Mouse (Mus musculus): ENCODE results near the gene Pcgf2.

Pcgf2 gene

GRCm38 (mm10) chr11:97695712-97696401 lies 4.4 kb downstream of the Pcgf2 start:
- no peak for DNase-seq (ENCODE audit: low spot score)

GRCm38 (mm10) chr11:97694921-97695711 lies 5.2 kb downstream of the Pcgf2 start:
- DNase-seq (ENCODE audit: low spot score), result no peak

- DNase-seq (ENCODE audit: low spot score), result no peak
Observed at GRCm38 (mm10) chr11:97694435-97694834, 5.9 kb downstream of the Pcgf2 start.

- DNase-seq (ENCODE audit: low spot score), result peak; percentile 58
Observed at GRCm38 (mm10) chr11:97689861-97690260, 10.4 kb downstream of the Pcgf2 start.

GRCm38 (mm10) chr11:97687061-97687460 lies 13.2 kb downstream of the Pcgf2 start:
- no peak for DNase-seq (ENCODE audit: low spot score)

GRCm38 (mm10) chr11:97686322-97686908 lies 13.9 kb downstream of the Pcgf2 start:
- no peak for DNase-seq (ENCODE audit: low spot score)

GRCm38 (mm10) chr11:97685613-97686321 lies 14.5 kb downstream of the Pcgf2 start, which contains the start of gene Cisd3:
Cisd3 (plus strand) TSS chr11:97685826.
- peak; percentile 95 for DNase-seq (ENCODE audit: low spot score)

- no peak for DNase-seq (ENCODE audit: low spot score)
Observed at GRCm38 (mm10) chr11:97684766-97685165, 15.5 kb downstream of the Pcgf2 start.

- DNase-seq (ENCODE audit: low spot score), result no peak
Observed at GRCm38 (mm10) chr11:97684063-97684680, 16.1 kb downstream of the Pcgf2 start.

- no peak for DNase-seq (ENCODE audit: low spot score)
Observed at GRCm38 (mm10) chr11:97682504-97683055, 17.7 kb downstream of the Pcgf2 start.

GRCm38 (mm10) chr11:97680430-97680829 lies 19.9 kb downstream of the Pcgf2 start:
- DNase-seq (ENCODE audit: low spot score), result no peak

- no peak for DNase-seq (ENCODE audit: low spot score)
Observed at GRCm38 (mm10) chr11:97678301-97678700, 22.0 kb downstream of the Pcgf2 start.

- no peak for DNase-seq (ENCODE audit: low spot score)
Observed at GRCm38 (mm10) chr11:97677842-97678241, 22.5 kb downstream of the Pcgf2 start.

- no peak for DNase-seq (ENCODE audit: low spot score)
Observed at GRCm38 (mm10) chr11:97677381-97677780, 22.9 kb downstream of the Pcgf2 start.

GRCm38 (mm10) chr11:97676050-97676754 lies 24.1 kb downstream of the Pcgf2 start:
- no peak for DNase-seq (ENCODE audit: low spot score)

GRCm38 (mm10) chr11:97673148-97673547 lies 27.1 kb downstream of the Pcgf2 start:
- no peak for DNase-seq (ENCODE audit: low spot score)

- no peak for DNase-seq (ENCODE audit: low spot score)
Observed at GRCm38 (mm10) chr11:97671177-97671527, 29.1 kb downstream of the Pcgf2 start.

- DNase-seq (ENCODE audit: low spot score), result no peak
Observed at GRCm38 (mm10) chr11:97670234-97671176, 29.8 kb downstream of the Pcgf2 start.

- DNase-seq (ENCODE audit: low spot score), result no peak
Observed at GRCm38 (mm10) chr11:97669829-97670228, 30.5 kb downstream of the Pcgf2 start.

GRCm38 (mm10) chr11:97669268-97669667 lies 31.0 kb downstream of the Pcgf2 start:
- peak; percentile 55 for DNase-seq (ENCODE audit: low spot score)
